Mouse (Mus musculus) neural tube, embryonic 12.5 days (tissue): ENCODE data around the gene Cldn18. TPM values are rescaled to one million over a fixed set of nuclear protein-coding genes. Genes with fewer than 3 reads are reported as not detected.

Source experiments
- ATAC-seq: fragments of 200-750 bp; cut with Nextera tagmentation; 2 replicates; pipeline ENCODE4 v1.8.0; 2017; ENCODE audit warnings: low read depth, mild to moderate bottlenecking, moderate TSS enrichment, moderate library complexity; ENCODE audit not compliant: low FRiP score
- H3K27ac ChIP-seq: fragments of 300-500 bp; sonication (generic); 2 replicates; pipeline ENCODE4 v1.5.1; 2016
- H3K27me3 ChIP-seq: fragments of 300-500 bp; sonication (generic); replicated peaks from 2 replicates; pipeline ENCODE4 v1.6.1; 2016; ENCODE audit warnings: mild to moderate bottlenecking
- H3K36me3 ChIP-seq: fragments of 300-500 bp; sonication (generic); 2 replicates; pipeline ENCODE4 v1.6.1; 2016; ENCODE audit warnings: mild to moderate bottlenecking
- H3K4me1 ChIP-seq: fragments of 300-500 bp; sonication (generic); 2 replicates; pipeline ENCODE4 v1.6.1; 2016
- H3K4me2 ChIP-seq: fragments of 300-500 bp; sonication (generic); replicated peaks from 2 replicates; pipeline ENCODE4 v1.6.1; 2016; ENCODE audit warnings: mild to moderate bottlenecking
- H3K4me3 ChIP-seq: fragments of 300-500 bp; sonication (generic); 2 replicates; pipeline ENCODE4 v1.5.1; 2016
- H3K9ac ChIP-seq: fragments of 300-500 bp; sonication (generic); 2 replicates; pipeline ENCODE4 v1.6.1; 2016; ENCODE audit warnings: mild to moderate bottlenecking
- H3K9me3 ChIP-seq: fragments of 300-500 bp; sonication (generic); 2 replicates; pipeline ENCODE4 v1.6.1; 2016; ENCODE audit warnings: mild to moderate bottlenecking
- WGBS: fragments of 180-500 bp; shearing (Covaris S2); methylation state at CpG from one replicate; pipeline ENCODE4 v1.1.7; 2016; 5-methylcytosine and 5-hydroxymethylcytosine counted together
- polyA plus RNA-seq: library from polyadenylated mRNA; unstranded; fragments of >200 nt; fragmentation: Nextera tagmentation; extraction: Ambion mirVana; gene quantifications from 2 replicates; pipeline ENCODE4 v1.2.1, GENCODE M21; 2016

The Cldn18 gene
- polyA plus RNA-seq, 1 experiment from 2014 or later = not detected

- ATAC-seq = no peak
- Histone ChIP-seq H3K4me3 (no peak overlapping the region), H3K4me2 (no peak overlapping the region), H3K36me3 (no peaks in the 10 kb centered on the region), H3K27ac (no peak overlapping the region), H3K9ac (no peak overlapping the region), H3K9me3 (no peaks in the 10 kb centered on the region), H3K27me3 (no peaks in the 10 kb centered on the region), H3K4me1 (no peaks in the 10 kb centered on the region)
- WGBS = 70% methylated on average over 11 of the region's 11 CpGs
Measured at GRCm38 (mm10) chr9:99707425-99708126, 9.5 kb downstream of the Cldn18 start.

- 91% methylated on average over 6 of the region's 6 CpGs for WGBS
- Histone ChIP-seq H3K4me1 (no peaks in the 10 kb centered on the region), H3K9ac (no peak overlapping the region), H3K9me3 (no peaks in the 10 kb centered on the region), H3K4me3 (no peak overlapping the region), H3K36me3 (no peaks in the 10 kb centered on the region), H3K4me2 (no peak overlapping the region), H3K27ac (no peak overlapping the region), H3K27me3 (no peaks in the 10 kb centered on the region)
- ATAC-seq = no peak
Measured at GRCm38 (mm10) chr9:99706264-99706663, 10.8 kb downstream of the Cldn18 start.

- Histone ChIP-seq H3K9ac (no peak overlapping the region), H3K27ac (no peak overlapping the region), H3K9me3 (no peaks in the 10 kb centered on the region), H3K27me3 (no peaks in the 10 kb centered on the region), H3K36me3 (no peaks in the 10 kb centered on the region), H3K4me1 (no peaks in the 10 kb centered on the region), H3K4me3 (no peak overlapping the region), H3K4me2 (no peak overlapping the region)
- 83% methylated on average over 6 of the region's 6 CpGs for WGBS
- no peak for ATAC-seq
Measured at GRCm38 (mm10) chr9:99703711-99704110, 13.4 kb downstream of the Cldn18 start.

- no peaks in the 10 kb centered on the region for H3K4me1 ChIP-seq
- no peaks in the 10 kb centered on the region for H3K27me3 ChIP-seq
- H3K27ac ChIP-seq = no peak overlapping the region
- H3K4me3 ChIP-seq = no peak overlapping the region
- no peaks in the 10 kb centered on the region for H3K36me3 ChIP-seq
- H3K9me3 ChIP-seq = no peaks in the 10 kb centered on the region
- 88% methylated on average over 6 of the region's 6 CpGs for WGBS
- H3K4me2 ChIP-seq = no peak overlapping the region
- H3K9ac ChIP-seq = no peak overlapping the region
- no peak for ATAC-seq
Measured at GRCm38 (mm10) chr9:99702215-99702614, 14.9 kb downstream of the Cldn18 start.

GRCm38 (mm10) chr9:99701187-99701586 is 15.9 kb downstream of the Cldn18 start:
- Histone ChIP-seq H3K9ac (no peak overlapping the region), H3K27me3 (no peaks in the 10 kb centered on the region), H3K4me1 (no peaks in the 10 kb centered on the region), H3K4me2 (no peak overlapping the region), H3K9me3 (no peaks in the 10 kb centered on the region), H3K4me3 (no peak overlapping the region), H3K27ac (no peak overlapping the region), H3K36me3 (no peaks in the 10 kb centered on the region)
- ATAC-seq = no peak
- WGBS = 91% methylated on average over 2 of the region's 2 CpGs

- Histone ChIP-seq H3K4me2 (no peak overlapping the region), H3K36me3 (no peaks in the 10 kb centered on the region), H3K9ac (no peak overlapping the region), H3K4me3 (no peak overlapping the region), H3K27ac (no peak overlapping the region), H3K27me3 (no peaks in the 10 kb centered on the region), H3K4me1 (no peaks in the 10 kb centered on the region), H3K9me3 (no peaks in the 10 kb centered on the region)
- no peak for ATAC-seq
- WGBS = 86% methylated on average over 2 of the region's 2 CpGs
Measured at GRCm38 (mm10) chr9:99699752-99700389, 17.2 kb downstream of the Cldn18 start.

GRCm38 (mm10) chr9:99694961-99695360 is 22.1 kb downstream of the Cldn18 start:
- WGBS = 59% methylated on average over 7 of the region's 7 CpGs
- H3K36me3 ChIP-seq = no peaks in the 10 kb centered on the region
- H3K4me3 ChIP-seq = no peak overlapping the region
- H3K4me2 ChIP-seq = no peak overlapping the region
- H3K4me1 ChIP-seq = no peaks in the 10 kb centered on the region
- H3K9ac ChIP-seq = no peak overlapping the region
- H3K27me3 ChIP-seq = no peaks in the 10 kb centered on the region
- H3K27ac ChIP-seq = no peak overlapping the region
- no peaks in the 10 kb centered on the region for H3K9me3 ChIP-seq
- ATAC-seq = no peak

GRCm38 (mm10) chr9:99690386-99690785 is 26.7 kb downstream of the Cldn18 start:
- WGBS = 81% methylated on average over 7 of the region's 7 CpGs

GRCm38 (mm10) chr9:99689796-99690195 is 27.3 kb downstream of the Cldn18 start:
- no peak for ATAC-seq
- Histone ChIP-seq H3K36me3 (no peaks in the 10 kb centered on the region), H3K27me3 (no peaks in the 10 kb centered on the region), H3K4me3 (no peak overlapping the region), H3K9ac (no peak overlapping the region), H3K27ac (no peak overlapping the region), H3K4me2 (no peak overlapping the region), H3K4me1 (no peaks in the 10 kb centered on the region), H3K9me3 (no peaks in the 10 kb centered on the region)
- WGBS = 91% methylated on average over 5 of the region's 5 CpGs

More at GRCm38 (mm10) chr9:99690386-99690785, 26.7 kb downstream of the Cldn18 start:
- H3K9me3 ChIP-seq = no peaks in the 10 kb centered on the region
- H3K4me3 ChIP-seq = no peak overlapping the region
- no peaks in the 10 kb centered on the region for H3K4me1 ChIP-seq
- no peak for ATAC-seq
- H3K36me3 ChIP-seq = no peaks in the 10 kb centered on the region
- H3K27me3 ChIP-seq = no peaks in the 10 kb centered on the region
- no peak overlapping the region for H3K27ac ChIP-seq
- H3K9ac ChIP-seq = no peak overlapping the region
- no peak overlapping the region for H3K4me2 ChIP-seq

GRCm38 (mm10) chr9:99685536-99686231 is 31.4 kb downstream of the Cldn18 start:
- Histone ChIP-seq H3K4me1 (no peaks in the 10 kb centered on the region), H3K27me3 (no peaks in the 10 kb centered on the region), H3K27ac (no peak overlapping the region), H3K9ac (no peak overlapping the region), H3K4me3 (no peak overlapping the region), H3K9me3 (no peaks in the 10 kb centered on the region), H3K36me3 (no peaks in the 10 kb centered on the region), H3K4me2 (no peak overlapping the region)
- 80% methylated on average over 5 of the region's 5 CpGs for WGBS
- ATAC-seq = no peak

GRCm38 (mm10) chr9:99685061-99685521 is 32.0 kb downstream of the Cldn18 start:
- Histone ChIP-seq H3K36me3 (no peaks in the 10 kb centered on the region), H3K9me3 (no peaks in the 10 kb centered on the region), H3K27ac (no peak overlapping the region), H3K27me3 (no peaks in the 10 kb centered on the region), H3K4me2 (no peak overlapping the region), H3K9ac (no peak overlapping the region), H3K4me1 (no peaks in the 10 kb centered on the region), H3K4me3 (no peak overlapping the region)
- ATAC-seq = no peak
- WGBS = 73% methylated on average over 5 of the region's 5 CpGs

GRCm38 (mm10) chr9:99681980-99682570 is 35.0 kb downstream of the Cldn18 start:
- no peak overlapping the region for H3K27ac ChIP-seq
- H3K27me3 ChIP-seq = no peaks in the 10 kb centered on the region
- no peak overlapping the region for H3K4me2 ChIP-seq
- no peak for ATAC-seq
- H3K4me3 ChIP-seq = no peak overlapping the region
- H3K9me3 ChIP-seq = no peaks in the 10 kb centered on the region
- no peak overlapping the region for H3K9ac ChIP-seq
- H3K4me1 ChIP-seq = no peaks in the 10 kb centered on the region
- no peaks in the 10 kb centered on the region for H3K36me3 ChIP-seq
- 70% methylated on average over 21 of the region's 21 CpGs for WGBS
